Mouse (Mus musculus) NIH3T3 (cell line): ENCODE measurements around the gene Icos.

Experiments
- DNase-seq: peaks from one replicate; pipeline ENCODE4 v3.0.0-alpha.2; 2012; ENCODE audit warnings: low read depth

Gene Icos

DNA sequence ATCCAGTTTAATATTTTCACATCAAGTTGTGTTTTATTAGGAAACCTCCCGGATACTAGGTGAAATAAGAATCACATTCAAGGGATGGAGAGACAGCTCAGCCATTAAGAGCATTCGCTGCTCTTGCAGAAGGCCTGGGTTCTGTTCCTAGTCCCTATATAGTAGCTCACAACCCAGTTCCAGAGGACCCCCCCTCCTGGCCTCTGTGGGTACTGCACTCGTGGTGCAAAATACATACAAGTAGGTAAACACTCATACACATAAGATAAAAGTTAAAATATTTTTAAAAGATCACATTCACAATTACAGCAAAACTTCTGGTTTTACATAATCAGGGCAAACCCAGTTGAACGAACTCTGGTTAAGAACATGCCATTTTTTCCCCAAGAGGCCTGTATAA lies 15.6 kb upstream of the Icos start:
- no peak for DNase-seq

DNA sequence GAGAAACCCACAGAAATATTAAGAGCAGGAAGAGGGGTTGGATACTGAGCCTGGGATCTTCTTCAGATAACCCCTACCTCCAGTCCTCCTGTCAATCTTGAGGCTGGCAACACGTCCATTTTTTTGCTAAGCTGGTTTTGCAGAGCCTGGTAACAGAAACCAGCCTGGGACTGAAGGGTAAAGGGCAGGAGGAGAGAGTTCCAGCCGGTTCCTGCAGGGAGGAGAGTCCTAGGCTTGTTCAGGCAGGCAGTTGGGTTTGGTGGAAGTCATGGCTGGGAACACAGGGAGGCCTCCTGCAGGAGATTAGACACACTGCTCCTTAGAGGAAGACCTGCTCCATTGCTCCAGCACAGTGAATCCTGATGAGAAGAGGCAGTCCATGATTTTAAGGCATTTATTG lies 10.2 kb upstream of the Icos start:
- DNase-seq: no peak

DNA sequence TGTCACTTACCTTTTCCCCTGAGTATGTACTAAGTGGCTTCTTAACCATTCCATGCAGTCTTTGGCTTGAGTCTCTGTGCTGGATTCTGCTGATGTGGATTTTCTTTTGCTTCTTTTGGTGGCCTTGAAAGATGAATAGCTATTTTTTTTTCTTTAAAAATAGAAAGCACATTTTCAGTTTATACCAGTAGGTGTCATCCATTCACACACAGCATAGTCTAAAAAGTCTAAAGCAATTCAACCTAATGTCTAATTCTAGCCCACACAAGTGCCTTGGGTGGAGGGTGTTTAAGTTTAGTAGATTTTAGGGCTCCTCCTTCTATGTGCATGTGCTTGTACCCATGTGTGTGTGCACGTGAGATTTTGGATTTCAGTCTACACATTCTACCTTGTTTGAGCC lies 6.9 kb upstream of the Icos start:
- DNase-seq: no peak

DNA sequence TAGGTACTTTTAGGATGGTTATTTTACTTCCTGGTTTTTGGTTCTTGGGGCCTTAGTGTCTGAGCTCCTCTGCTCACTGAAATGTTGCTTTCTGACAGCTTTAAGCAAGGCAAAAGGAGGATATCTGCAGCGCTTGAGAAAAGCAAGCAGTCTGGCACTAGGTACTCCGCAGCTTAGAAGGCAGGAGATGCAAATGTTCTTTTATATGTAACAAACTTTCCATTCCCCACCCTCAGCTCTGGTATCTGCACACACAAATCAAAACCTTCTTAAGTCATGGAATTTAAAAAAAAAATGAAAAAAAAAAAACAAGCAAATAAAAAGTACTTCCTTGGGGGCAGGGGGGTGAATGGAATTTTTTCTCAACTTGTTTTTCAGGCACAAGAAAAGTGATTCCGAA lies 3.5 kb upstream of the Icos start:
- no peak for DNase-seq

DNA sequence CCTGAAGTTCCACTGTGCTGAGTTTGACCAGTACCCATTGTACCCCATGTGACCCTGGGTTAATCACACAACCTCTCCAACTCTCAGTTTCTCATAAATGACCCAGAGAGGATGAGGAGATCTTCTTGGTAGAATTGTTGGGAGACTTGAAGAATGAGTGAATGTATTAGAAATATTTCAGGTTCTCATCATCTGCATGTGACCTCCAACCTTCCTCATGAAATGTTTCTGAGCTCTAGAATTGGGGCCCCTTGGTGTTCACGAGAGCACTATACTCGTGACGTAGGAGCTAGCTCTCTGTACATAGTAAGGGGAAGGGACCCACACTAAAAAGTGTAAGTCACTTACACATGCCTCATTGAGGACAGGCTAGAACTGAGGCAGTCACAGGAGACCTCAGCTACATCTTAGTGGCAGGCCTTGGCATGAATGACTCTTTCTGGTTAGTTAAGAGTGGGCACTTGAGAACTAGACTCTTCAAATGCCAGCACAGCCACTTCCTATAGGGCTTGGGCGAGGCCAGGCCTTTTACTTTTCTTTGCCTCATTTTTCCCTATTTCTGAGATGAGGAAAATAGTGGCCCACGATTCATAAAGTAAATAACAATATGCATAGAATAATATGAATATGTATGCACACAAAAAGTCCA lies 2.0 kb upstream of the Icos start:
- no peak for DNase-seq

DNA sequence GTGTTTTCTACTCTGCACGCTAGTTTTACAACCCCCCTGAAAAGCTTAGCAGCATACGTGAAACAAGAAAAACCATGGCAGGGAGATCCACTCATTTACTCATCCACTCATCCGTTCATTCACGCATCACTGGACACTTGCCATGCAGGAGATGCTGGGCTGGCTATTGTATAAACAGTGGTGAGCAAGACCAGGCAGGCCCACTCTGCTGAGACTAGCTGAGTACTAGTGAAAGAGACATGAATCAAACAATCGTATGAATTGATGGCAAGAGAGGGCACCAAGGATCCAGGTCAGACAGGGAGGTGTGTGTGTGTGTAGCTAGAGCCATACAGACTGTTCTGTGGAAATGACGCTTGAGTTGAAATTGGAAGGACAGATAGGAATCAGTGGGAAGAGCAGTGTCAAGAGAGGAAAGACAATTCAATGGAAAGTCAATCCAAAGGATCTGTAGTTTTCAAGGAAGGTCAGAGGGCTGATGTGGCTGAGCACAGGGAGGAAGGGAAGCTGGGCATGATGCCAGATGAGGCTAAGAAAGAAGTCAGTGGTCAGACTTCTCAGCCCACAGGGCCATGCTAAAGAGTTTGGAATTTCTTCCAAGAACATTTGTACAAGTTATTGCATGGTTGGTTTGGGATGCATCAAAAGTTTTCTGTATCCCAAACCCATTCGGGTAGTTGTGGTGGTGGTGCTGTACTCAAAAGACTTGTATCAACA lies 1.6 kb downstream of the Icos start:
- no peak for DNase-seq

DNA sequence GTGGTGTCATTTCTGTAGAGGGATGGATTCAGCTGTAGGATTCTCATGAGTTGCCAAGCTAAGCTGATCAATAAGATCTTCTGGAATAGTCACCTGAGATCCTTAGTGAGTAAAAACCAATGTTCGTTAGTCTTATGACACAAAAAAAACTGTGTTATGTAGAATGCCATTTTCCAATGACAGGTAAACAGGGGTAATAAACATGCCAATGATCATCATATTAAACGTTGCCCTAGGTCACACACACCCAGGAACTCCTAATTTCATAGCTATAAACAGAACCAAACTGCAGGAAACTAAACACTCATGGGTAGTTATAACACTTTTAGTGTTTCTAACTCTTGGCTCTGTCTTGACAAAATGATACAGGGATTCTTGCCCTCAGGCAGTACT lies 2.1 kb downstream of the Icos start:
- DNase-seq: no peak

DNA sequence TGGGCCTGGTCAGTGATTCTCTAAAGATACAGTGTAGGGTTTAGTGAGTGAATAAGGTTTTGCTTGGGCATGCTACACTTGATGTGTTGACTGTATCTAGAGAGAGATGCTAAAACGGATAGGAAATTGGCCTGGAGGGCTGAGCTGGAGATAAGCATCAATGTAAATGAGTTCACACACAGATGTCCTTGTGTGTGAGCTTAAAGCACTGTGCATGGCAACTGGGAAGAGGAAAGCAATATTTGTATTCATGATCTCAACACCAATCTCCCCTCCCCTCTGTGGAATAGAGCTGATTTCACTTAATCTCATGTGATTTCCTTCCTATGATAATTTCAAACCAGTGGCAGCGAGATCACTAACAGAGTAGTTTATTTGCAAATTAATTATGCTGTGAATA lies 7.3 kb downstream of the Icos start:
- no peak for DNase-seq

DNA sequence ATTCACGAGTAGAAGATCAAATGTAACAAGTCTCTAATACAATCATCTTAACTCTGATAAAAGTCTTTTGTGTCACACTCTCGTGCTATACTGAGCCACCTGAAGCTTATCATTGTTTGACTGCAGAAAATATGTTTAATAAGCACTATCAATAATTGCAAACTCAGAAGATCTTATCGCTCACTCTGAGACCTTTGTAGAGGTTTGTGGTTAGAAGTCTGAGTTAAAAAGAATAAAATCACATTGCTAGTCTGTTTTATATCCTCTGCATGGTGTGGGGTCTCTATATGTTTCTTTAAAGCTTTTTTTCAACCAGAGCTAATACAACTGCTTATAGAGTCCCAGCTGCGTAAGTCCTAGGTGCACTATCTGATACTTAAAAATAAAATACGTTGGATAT lies 8.4 kb downstream of the Icos start:
- DNase-seq: no peak

DNA sequence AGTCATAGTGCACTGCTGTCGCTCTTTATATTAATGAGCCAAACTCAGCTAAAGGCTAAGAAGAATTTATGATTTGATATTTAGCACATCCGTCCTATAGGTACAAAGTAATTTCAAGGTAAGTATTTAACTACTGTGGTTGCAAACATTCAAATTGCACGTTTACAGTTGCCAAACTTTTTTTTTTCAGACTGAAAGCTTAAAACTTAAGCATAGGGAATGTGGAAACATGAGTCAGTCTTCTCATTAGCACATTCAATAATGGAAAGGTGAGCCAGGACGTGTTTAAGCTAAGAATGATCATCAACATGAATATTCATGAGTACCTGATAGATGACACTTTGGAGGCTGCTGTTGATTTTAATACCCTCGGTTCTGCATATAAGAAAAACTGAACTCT lies 11.4 kb downstream of the Icos start:
- DNase-seq: no peak

DNA sequence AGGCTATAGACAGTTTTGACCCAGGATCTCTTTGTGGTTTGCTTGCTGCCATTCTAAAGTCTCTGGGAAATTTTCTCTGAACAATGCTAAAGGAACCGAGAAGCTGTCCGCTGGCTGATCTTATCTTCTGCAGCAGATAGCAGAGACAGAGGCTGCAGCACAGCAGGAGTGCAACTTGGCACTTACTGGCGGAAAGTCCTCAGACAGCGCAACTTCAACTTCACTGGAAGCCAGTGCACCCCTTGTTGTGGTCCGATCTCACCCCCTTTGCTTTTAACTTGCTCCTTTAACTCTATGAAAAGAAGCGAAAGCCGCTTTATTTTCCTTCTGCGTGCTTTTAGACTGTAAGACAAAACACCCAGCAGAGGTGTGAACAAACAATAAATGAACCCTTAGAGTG lies 12.6 kb downstream of the Icos start:
- no peak for DNase-seq

DNA sequence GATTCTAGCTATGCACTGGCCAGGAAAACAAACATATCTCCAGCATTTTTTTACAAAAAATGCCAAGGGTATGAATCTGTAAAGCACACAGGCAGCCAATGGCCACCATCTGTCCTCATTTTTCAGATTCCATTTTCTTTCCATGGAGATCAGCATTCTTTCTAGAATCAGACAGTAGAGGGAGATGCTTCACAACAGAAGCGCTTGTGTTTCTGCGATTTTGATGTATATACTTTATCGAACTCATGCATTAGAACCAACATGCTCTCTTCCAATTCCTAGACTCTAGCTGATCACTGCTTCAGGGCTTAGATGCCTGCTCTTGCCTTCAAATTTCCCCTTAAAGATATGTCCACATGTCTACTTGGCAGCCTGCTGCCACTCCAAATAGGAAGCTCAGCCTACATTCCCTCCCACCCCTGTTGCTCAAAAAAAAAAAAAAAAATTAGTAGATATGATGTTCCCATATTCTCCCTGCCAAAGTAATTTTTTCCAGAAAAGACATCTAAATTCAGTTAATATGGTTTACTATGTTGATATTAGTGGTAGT lies 20.4 kb downstream of the Icos start:
- DNase-seq: no peak

DNA sequence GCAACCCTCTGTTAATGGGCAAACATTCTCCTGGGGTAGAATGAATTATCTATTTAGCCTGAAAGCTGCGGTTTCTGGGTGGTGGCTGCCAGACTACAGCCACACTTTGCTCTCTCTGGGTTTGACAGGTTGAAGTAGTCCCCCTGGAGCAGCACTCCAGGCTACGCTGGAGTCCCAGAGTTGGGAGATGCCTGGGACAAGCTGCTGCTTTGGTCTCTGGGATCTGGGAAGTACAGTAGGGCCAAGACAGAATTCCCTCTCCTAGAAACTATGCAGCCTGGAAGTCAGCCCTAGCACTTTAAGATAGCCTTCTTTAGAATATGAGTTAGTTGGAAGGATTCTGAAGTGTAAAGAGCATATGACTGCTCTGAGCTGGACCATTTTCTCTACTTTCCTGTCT lies 21.0 kb downstream of the Icos start:
- DNase-seq: no peak

DNA sequence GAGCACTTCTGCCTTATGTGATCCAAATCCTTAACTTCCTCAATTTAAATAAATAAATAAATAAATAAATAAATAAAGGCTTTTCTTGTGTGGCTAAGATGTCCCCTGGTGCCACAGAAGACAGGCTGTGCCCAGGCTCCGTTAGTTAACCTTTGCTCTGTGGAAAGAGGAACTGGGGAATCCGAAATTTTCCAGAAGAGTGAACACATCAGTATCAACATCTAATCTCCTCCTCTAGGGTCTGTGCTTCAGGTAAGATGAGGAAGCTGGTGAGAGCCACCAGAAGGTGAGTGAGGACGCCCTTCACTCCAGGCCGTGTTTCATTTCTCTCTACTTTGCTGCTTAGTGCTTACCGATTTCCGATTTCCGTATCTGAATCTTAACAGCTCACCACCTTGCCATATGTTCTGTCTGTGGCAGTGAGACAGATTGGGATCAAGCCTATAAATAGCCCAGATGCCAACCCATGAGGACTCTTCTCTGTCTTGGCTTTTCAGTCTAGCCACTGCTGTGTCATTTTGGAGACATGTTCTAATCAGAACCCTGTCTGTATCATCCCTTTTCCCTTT lies 24.1 kb downstream of the Icos start:
- no peak for DNase-seq

DNA sequence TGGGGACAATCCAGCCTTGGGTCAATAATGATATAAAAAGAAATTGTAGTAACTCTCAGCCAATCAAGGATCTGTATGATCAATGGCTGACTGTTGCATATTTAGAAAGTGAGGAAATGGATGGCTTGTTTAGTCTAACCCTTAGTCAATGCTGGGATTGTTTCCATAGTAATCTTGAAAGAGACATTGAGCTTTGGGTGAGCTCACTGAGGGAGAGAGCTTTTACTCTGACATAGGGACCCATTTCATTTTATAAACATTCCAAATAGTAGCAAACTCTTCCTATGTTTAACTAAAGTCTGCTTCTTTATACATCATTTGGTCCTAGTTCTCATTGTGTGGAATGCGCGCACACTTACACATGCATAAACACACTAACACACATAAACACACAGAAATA lies 28.5 kb downstream of the Icos start:
- no peak for DNase-seq

DNA sequence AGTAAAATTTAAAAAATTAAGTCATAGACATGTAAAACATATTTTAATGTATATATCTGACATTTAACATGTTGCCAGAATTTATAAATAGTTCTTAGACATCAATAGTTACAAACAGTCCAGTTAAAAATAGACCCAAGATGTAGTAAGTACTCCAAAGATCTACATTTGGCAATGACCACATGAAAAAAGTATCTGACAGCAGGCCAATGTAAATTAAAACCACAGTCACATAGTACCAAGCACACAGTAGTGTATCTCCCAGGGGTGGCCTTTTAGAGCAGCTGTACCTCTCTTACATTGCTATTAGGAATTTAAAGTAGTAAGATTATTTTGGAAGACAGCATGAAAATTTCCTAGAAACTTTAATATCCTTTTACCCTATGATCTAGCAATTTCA lies 29.8 kb downstream of the Icos start:
- DNase-seq: no peak

DNA sequence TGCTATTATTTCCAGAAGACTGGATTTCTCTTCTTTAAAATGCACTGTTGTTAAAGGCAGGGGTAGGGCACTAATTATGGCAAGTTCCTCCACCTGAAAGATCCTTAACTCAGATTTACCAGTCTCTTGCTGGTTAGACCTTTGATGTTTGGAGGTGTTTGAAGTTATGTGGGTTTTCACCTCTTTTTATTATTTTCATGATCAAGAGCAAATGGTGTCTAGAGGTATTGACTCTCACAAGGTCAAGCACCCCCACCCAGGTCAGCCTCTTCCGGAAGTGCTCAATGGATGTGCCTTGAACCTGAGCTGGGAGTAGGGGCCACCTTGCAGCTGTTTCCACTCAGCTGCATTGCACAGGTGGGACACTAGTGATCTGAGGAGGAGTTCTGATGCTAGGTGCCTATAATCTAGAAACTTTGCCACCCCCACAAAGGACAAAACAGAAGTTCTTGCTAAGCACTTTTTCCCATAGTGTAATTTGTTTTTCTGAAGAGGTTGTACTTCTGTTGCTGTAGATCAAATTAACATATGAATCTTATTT lies 38.9 kb downstream of the Icos start:
- DNase-seq: no peak

DNA sequence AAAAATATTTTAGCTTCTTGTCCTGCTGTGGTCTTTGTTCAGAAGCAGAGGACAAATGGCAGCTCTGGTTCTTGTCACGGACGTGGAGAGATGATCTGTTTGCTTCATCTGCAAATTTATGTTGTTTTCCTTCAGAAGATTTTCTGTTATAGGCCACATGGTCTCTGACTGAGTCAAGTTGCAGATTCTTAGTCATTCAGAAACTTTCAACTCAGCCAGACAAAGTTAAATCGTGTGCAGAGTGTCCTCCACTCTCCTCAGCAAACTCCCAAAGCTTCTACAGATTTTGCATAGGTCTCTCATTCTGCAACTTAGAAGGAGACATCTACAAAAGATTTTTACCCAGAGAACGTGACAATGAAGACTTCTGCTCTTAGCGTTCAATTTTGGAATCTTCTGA lies 49.0 kb downstream of the Icos start:
- no peak for DNase-seq

DNA sequence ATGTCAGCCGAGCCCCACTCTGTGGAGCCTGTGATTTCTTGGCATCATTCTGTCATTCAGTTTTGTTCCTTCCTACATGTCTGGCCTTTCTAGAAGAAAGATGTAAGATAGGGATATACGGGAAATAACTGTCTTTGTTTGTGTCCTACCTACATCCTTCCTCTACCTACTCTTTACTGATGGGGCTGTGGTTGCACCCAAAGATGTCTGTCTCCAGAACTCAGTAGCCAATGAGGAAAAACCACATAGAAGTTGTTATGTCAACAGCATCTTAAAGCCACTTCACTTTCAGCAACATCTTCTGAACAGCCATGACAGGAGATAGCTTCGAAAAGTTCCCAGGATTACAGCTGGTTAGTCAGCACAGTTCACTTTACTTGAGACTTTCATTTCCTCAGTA lies 49.8 kb downstream of the Icos start:
- DNase-seq: no peak

DNA sequence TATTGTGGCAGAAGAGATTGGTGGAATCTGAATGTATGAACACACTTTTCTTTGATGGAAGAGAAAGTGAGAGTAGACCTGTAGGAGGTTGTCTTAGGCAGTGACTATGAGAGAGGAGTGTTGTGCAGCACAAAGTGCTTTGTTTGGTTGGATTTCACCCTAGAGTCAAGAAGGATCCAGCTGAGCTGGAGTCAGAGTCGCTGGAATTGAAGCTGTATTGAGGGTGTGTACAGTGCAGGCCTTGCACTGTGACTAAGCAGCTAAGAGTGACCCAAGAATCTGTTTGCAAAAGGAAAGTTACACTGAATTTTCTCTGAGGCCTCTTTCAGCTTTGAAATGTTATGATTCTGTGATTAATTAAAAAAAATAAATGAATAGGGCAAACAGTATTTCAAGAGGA lies 52.2 kb downstream of the Icos start:
- no peak for DNase-seq

DNA sequence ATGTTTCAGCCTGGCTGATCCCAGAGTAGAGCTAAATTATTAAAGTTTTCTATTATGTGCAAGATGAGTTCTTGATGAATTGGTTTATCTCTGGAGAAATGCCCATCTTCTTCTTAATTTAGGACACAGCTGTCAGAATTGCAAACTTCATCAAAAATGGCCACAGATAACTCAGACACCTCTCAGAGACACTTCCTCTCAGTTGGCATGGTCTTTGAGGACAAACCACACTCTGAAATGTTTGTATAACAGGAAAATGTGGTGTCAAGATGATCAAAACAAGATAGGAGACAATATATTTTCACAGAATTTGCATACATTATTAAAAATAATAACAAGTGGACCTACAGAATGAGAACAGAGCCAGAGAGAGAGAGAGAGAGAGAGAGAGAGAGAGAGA lies 52.8 kb downstream of the Icos start:
- DNase-seq: no peak

DNA sequence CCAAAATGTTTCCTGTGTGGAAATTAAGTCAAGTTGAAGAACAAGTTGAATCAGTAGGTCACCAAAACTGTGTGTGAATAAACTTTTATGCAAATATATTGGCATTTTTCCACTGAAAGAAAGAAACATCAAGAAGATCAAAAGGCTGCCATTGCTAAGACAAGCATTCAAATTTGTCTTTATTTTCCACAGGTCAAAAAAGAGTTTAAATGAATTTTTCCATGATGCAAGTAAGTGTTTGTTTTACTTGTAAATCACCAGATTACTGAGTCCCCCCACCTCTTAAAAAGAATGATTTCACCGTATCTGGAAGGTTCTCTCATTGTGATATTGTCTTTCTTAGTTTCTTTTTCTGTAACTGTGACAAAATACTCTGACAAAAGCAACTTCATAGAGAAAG lies 57.5 kb downstream of the Icos start:
- DNase-seq: no peak

DNA sequence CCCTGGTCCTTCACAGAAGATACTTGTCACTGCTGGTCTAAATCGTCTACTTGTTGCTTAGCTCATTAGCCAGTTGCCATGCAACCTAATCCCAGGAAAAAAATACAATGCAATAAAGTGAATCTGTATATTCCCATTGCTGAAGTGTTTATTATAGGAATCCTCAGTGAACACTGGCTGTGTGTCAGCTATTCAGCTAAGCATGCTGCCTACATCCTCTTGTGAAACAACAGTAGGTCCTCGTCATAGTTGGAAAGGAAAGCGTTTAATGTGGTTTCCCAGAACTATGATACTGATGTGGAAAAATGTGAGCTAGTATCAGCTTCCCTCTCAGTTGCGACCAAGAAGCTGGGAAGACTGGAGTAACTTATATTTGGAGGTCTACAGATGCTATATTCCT lies 60.5 kb downstream of the Icos start:
- no peak for DNase-seq
